Mouse (Mus musculus): ENCODE results near the gene Dusp11. TPM values are rescaled to one million over a fixed set of nuclear protein-coding genes. Genes with fewer than 3 reads are reported as not detected.
"Not testable (repeated sequence)": the region's sequence is repeated elsewhere in the genome, so short reads cannot be mapped to it uniquely, and the experiment has no call there.

Gene Dusp11
- polyA plus RNA-seq, 1 experiment from 2014 or later = 52.2 TPM

DNA sequence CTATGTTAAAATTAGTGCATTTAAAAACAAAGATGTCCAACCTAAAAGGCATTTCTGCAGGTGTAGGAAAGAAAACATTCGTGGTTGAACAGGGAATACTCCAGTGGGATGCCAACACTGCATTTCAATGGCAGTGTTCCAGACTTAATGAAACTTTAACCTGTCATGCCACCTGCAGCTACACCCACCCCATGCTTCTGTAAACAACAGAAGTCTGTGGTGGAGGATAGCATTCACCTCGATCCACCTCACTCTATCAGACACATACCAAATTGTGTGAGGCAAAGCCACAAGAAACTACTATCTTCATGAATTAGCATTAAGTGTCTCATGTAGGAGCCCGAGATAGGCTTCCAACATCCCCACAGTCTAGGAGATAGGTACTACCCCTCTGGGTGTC lies 53.1 kb downstream of the Dusp11 start:
- 80% methylated on average over 3 of the region's 3 CpGs for WGBS
- H3K9ac ChIP-seq = no peak overlapping the region
- no peak overlapping the region for H3K4me3 ChIP-seq
- no peak overlapping the region for H3K4me2 ChIP-seq
- no peaks in the 10 kb centered on the region for H3K36me3 ChIP-seq
- no peak for ATAC-seq (ENCODE audit: low FRiP score, low read depth)
- no peaks in the 10 kb centered on the region for H3K9me3 ChIP-seq
- no peaks in the 10 kb centered on the region for H3K27me3 ChIP-seq
- H3K27ac ChIP-seq (replicated peaks) = no peak overlapping the region
- H3K4me1 ChIP-seq (replicated peaks) = no peaks in the 10 kb centered on the region; the same call in 1 of the 2 replicates

DNA sequence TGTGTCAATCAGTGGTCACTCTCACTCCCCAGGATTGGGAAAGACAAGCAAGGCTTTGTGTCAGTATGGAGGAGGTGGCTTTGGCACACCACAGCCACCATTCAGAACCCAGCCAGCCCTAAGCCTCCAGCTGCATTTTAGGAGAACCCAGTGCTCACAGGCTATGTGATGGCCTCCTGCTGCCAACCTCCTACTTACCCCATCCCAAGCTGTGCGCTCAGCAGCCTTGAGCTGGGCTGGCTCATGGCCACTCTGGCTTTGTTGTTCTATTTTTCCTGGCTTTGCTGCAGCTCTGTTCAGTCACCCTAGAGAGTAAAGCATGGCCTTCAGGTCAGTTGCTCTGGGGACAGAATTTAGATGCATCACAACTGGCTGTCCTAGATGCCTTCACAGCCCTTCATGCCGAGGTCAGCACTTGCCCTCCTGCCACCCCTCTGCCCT lies 54.5 kb downstream of the Dusp11 start:
- H3K27ac ChIP-seq (replicated peaks) = peak overlapping the region; percentile 9; the same call in 1 of the 2 replicates
- H3K36me3 ChIP-seq; H3K9me3 ChIP-seq; H3K4me1 ChIP-seq (replicated peaks); H3K9ac ChIP-seq; H3K4me2 ChIP-seq; H3K27me3 ChIP-seq; H3K4me3 ChIP-seq: not testable (repeated sequence)
- WGBS = 72% methylated on average over 2 of the region's 2 CpGs
- ATAC-seq (ENCODE audit: low FRiP score, low read depth) = peak; percentile 83

DNA sequence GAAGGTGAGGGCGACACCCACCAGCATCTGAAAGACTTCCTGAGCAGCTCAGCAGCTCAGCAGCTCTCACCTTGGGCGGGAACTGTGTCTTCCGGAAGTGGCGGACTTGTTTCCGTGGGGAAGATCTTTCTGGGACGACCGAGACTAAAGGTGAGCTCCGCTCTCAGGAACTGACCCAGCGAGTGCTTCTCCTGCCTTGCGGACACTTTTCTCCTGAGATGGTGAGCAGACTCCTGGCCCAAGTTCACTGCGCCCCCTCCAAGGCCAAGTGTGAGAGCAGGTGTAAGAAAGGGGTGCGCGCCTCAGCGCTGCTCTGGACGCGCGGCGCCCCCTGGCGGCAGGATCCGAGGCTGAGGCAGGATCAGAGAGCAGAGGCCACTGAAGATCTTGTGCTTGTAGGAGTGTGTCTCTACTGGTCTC lies 56.8 kb downstream of the Dusp11 start, which contains the start of gene Nat8f4:
Nat8f4 (minus strand) TSS at position 243 of the 420 bp plus-strand sequence.
- H3K4me3 ChIP-seq = peak within 1 kb of the TSS; percentile 33
- H3K9me3 ChIP-seq; H3K36me3 ChIP-seq; H3K4me1 ChIP-seq (replicated peaks); H3K27ac ChIP-seq (replicated peaks); H3K27me3 ChIP-seq: not testable (repeated sequence)
- peak; percentile 68; the same call in 1 of the 2 replicates for ATAC-seq (ENCODE audit: low FRiP score, low read depth)
- 17% methylated on average over 20 of the region's 20 CpGs for WGBS
- H3K4me2 ChIP-seq = peak within 1 kb of the TSS; percentile 52
- 0 out of 2 replicates have a peak within 1 kb of the TSS, but pooled peaks have one; percentile 3 for H3K9ac ChIP-seq

DNA sequence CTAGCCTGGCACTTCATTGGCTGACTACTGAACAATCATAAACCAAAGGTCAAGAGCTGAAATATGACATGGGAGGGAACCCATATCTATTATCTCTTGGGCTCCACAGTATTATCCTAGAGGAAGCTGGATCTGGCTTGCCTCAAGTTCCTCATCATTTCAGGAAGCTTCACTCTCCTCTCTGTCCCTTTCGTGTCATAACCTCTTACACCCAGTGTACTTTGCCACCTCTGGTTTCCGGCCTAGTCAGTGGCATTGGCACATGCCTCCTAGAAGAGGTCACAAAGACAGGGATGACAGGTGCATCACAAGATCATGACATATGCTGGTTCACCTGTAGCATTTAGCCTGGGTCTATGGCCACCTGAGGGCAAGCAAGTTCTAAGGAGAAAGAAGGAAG lies 59.2 kb downstream of the Dusp11 start:
- Histone ChIP-seq H3K9me3 (no peaks in the 10 kb centered on the region), H3K27me3 (no peaks in the 10 kb centered on the region), H3K9ac (no peak overlapping the region), H3K4me1 (replicated peaks) (no peaks in the 10 kb centered on the region; the same call in 1 of the 2 replicates), H3K4me3 (no peak overlapping the region), H3K36me3 (no peaks in the 10 kb centered on the region), H3K4me2 (no peak overlapping the region), H3K27ac (replicated peaks) (no peak overlapping the region)
- 98% methylated on average over 2 of the region's 2 CpGs for WGBS
- ATAC-seq (ENCODE audit: low FRiP score, low read depth) = no peak

DNA sequence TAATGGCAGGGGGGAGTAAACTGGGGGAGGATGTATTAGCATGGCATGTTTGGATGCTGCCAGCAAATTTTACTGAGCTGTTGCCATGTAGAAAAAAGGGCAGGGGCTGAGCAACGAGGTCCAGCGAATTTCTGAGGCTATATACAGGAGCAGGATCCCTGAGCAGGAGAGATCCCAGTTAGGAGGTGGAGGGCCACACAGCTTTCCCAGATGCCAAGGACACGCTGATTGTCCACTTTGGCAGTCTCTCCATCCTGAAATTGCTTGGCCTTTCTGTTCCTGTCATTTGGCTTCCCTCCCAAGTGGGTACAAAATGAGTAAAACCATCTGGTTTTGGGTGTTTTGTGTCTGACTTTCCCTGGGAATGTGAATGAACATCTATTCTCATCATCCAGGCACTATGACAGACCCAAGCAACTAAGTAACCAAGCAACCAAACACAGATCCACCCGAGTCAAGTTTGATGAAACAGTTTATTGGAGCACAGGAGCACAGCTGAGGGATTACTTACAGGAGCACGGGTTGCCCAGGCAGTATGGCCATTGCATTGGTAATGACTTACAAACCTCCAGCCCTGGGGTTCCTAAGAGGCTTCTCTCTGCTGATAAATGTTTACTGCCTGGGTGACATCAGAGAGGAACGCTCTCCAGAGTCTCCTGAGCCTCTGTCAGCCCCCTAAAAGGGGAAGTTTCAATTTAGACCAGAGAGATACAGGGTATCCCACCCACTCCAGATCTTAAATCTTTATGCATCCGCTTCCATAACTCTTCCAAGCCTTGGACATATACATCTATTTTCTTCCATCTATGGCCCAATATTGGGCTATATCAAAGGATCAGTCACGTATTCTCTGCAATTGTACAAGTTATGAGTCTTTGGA lies 62.6 kb downstream of the Dusp11 start:
- not testable (repeated sequence) for H3K27ac ChIP-seq (replicated peaks); H3K36me3 ChIP-seq; H3K4me2 ChIP-seq; H3K4me3 ChIP-seq; H3K4me1 ChIP-seq (replicated peaks); H3K9ac ChIP-seq; H3K9me3 ChIP-seq; H3K27me3 ChIP-seq
- ATAC-seq (ENCODE audit: low FRiP score, low read depth) = peak; percentile 56; the same call in 1 of the 2 replicates
- 74% methylated on average over 7 of the region's 8 CpGs for WGBS

DNA sequence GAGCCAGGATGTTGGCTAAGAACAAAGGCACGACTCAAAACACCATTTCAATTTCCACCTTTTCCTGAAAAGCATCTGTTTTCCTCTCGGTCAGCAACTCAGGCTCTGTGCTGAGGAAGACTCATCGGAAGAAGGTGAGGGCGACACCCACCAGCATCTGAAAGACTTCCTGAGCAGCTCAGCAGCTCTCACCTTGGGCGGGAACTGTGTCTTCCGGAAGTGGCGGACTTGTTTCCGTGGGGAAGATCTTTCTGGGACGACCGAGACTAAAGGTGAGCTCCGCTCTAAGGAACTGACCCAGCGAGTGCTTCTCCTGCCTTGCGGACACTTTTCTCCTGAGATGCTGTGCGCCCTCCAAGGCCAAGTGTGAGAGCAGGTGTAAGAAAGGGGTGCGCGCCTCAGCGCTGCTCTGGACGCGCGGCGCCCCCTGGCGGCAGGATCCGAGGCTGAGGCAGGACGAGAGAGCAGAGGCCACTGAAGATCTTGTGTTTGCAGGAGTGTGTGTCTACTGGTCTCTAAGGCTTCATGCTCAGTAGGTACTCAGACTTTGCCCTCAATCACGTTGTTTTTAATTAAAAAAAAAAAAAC lies 66.3 kb downstream of the Dusp11 start:
- not testable (repeated sequence) for H3K4me3 ChIP-seq; H3K4me2 ChIP-seq; H3K4me1 ChIP-seq (replicated peaks); H3K27ac ChIP-seq (replicated peaks); H3K36me3 ChIP-seq; H3K9ac ChIP-seq; ATAC-seq (ENCODE audit: low FRiP score, low read depth); H3K27me3 ChIP-seq; H3K9me3 ChIP-seq
- 74% methylated on average over 25 of the region's 25 CpGs for WGBS

Other genes starting within 250 kb of the Dusp11 start
- gene Nat8f7, start 248.5 kb downstream of the Dusp11 start, polyA plus RNA-seq (2015; fragmentation: Nextera tagmentation; extraction: Ambion mirVana) = not detected in 2 replicates
- gene Nat8f3, start 195.9 kb downstream of the Dusp11 start, polyA plus RNA-seq (2015; fragmentation: Nextera tagmentation; extraction: Ambion mirVana) = 0.33 and 0.34 TPM in 2 replicates
- not detected in 2 replicates for gene Nat8f6, start 140.7 kb downstream of the Dusp11 start, polyA plus RNA-seq (2015; fragmentation: Nextera tagmentation; extraction: Ambion mirVana)
- 0.16 and 0.26 TPM in 2 replicates for gene Nat8f5, start 140.7 kb downstream of the Dusp11 start, polyA plus RNA-seq (2015; fragmentation: Nextera tagmentation; extraction: Ambion mirVana)
- 0.14 TPM in 1 of 2 replicates, not detected in the other for gene Nat8, start 129.6 kb downstream of the Dusp11 start, polyA plus RNA-seq (2015; fragmentation: Nextera tagmentation; extraction: Ambion mirVana)
- gene Nat8f2, start 92.5 kb downstream of the Dusp11 start, polyA plus RNA-seq (2015; fragmentation: Nextera tagmentation; extraction: Ambion mirVana) = not detected in 2 replicates
- gene Nat8f4, start 56.8 kb downstream of the Dusp11 start, polyA plus RNA-seq (2015; fragmentation: Nextera tagmentation; extraction: Ambion mirVana) = 6.2 and 6.6 TPM in 2 replicates
- 47.7 and 50.5 TPM in 2 replicates for gene Tprkb, start 49.8 kb downstream of the Dusp11 start, polyA plus RNA-seq (2015; fragmentation: Nextera tagmentation; extraction: Ambion mirVana)
- gene Nat8f1, start 46.0 kb downstream of the Dusp11 start, polyA plus RNA-seq (2015; fragmentation: Nextera tagmentation; extraction: Ambion mirVana) = 20.5 and 20.7 TPM in 2 replicates
- not detected in 2 replicates for gene Figla, start 54.5 kb upstream of the Dusp11 start, polyA plus RNA-seq (2015; fragmentation: Nextera tagmentation; extraction: Ambion mirVana)
- gene Add2, start 67.0 kb upstream of the Dusp11 start, polyA plus RNA-seq (2015; fragmentation: Nextera tagmentation; extraction: Ambion mirVana) = 142 and 149 TPM in 2 replicates
- gene Tgfa, start 233.6 kb upstream of the Dusp11 start, polyA plus RNA-seq (2015; fragmentation: Nextera tagmentation; extraction: Ambion mirVana) = 15.3 and 19.1 TPM in 2 replicates